Mouse (Mus musculus) heart, postnatal 0 days (tissue): Measurements from ENCODE around the gene Slc2a4. TPM values are rescaled to one million over a fixed set of nuclear protein-coding genes. Genes with fewer than 3 reads are reported as not detected.

Experiments
- ATAC-seq: fragments of 200-750 bp; cut with Nextera tagmentation; 2 replicates; pipeline ENCODE4 v1.8.0; 2017; ENCODE audit warnings: low read depth, moderate number of reproducible peaks, moderate library complexity; ENCODE audit not compliant: insufficient read depth
- DNase-seq: peaks from one replicate; pipeline ENCODE4 v3.0.0-alpha.2; 2016; ENCODE audit warnings: low spot score
- H3K27ac ChIP-seq: fragments of 300-500 bp; sonication (generic); 2 replicates; pipeline ENCODE4 v1.5.1; 2014; ENCODE audit warnings: low read depth, mild to moderate bottlenecking
- H3K27me3 ChIP-seq: fragments of 300-500 bp; sonication (generic); 2 replicates; pipeline ENCODE4 v1.6.1; 2014; ENCODE audit warnings: low read length, mixed read lengths; ENCODE audit not compliant: control insufficient read depth, insufficient read depth
- H3K36me3 ChIP-seq: fragments of 300-500 bp; sonication (generic); replicated peaks from 2 replicates; pipeline ENCODE4 v1.6.1; 2014; ENCODE audit warnings: low read length, mixed read lengths; ENCODE audit not compliant: control insufficient read depth, insufficient read depth
- H3K4me1 ChIP-seq: fragments of 300-500 bp; sonication (generic); 2 replicates; pipeline ENCODE4 v1.6.1; 2014; ENCODE audit warnings: antibody characterized with exemption; ENCODE audit not compliant: control insufficient read depth, insufficient read depth
- H3K4me2 ChIP-seq: fragments of 300-500 bp; sonication (generic); 2 replicates; pipeline ENCODE4 v1.6.1; 2014; ENCODE audit warnings: low read depth, mild to moderate bottlenecking, low read length, moderate library complexity
- H3K4me3 ChIP-seq: fragments of 300-500 bp; sonication (generic); 2 replicates; pipeline ENCODE4 v1.5.1; 2014; ENCODE audit warnings: low read depth, low read length
- H3K9ac ChIP-seq: fragments of 300-500 bp; sonication (generic); replicated peaks from 2 replicates; pipeline ENCODE4 v1.6.1; 2014; ENCODE audit warnings: low read depth, low read length, mixed read lengths
- H3K9me3 ChIP-seq: fragments of 300-500 bp; sonication (generic); replicated peaks from 2 replicates; pipeline ENCODE4 v1.6.1; 2016; ENCODE audit warnings: low read length; ENCODE audit not compliant: control insufficient read depth
- CTCF ChIP-seq: IDR thresholded peaks from 2 replicates; pipeline ENCODE4 v1.5.1; 2016; ENCODE audit warnings: antibody characterized with exemption, control low read depth, low read depth
- EP300 ChIP-seq: IDR thresholded peaks from 2 replicates; pipeline ENCODE4 v1.6.1; 2016; ENCODE audit warnings: antibody characterized with exemption, low read depth
- WGBS: fragments of 180-500 bp; shearing (Covaris S2); extraction: QIAGEN DNeasy Blood & Tissue Kit; methylation state at CpG from one replicate; pipeline ENCODE4 v1.1.7; 2014; 5-methylcytosine and 5-hydroxymethylcytosine counted together
- polyA plus RNA-seq: library from polyadenylated mRNA; unstranded; fragments of >200 nt; fragmentation: Nextera tagmentation; extraction: Ambion mirVana; gene quantifications from 2 replicates; pipeline ENCODE4 v1.2.1, GENCODE M21; 2015
- total RNA-seq: library from RNA; depleted of rRNA; stranded (reverse); fragments of >200 nt; gene quantifications from 2 replicates; pipeline ENCODE4 v1.2.3, GENCODE M21; 2014; ENCODE audit warnings: low replicate concordance

Gene Slc2a4
- total and polyA plus RNA-seq, 2 experiments from 2014 or later = 89.2 to 267 TPM

- Histone ChIP-seq H3K9ac (peak overlapping the region; percentile 30), H3K27ac (peak overlapping the region; percentile 98), H3K36me3 (peaks cover 19% of the 10 kb centered on the region), H3K4me3 (peak overlapping the region; percentile 59), H3K9me3 (no peaks in the 10 kb centered on the region), H3K27me3 (no peaks in the 10 kb centered on the region), H3K4me2 (peak overlapping the region; percentile 58), H3K4me1 (peaks cover 9% of the 10 kb centered on the region)
- TF ChIP-seq EP300 (peak; percentile 28; the same call in 1 of the 2 replicates), CTCF (no peak)
- no peak for DNase-seq
- 2% methylated on average over 12 of the region's 12 CpGs for WGBS
- ATAC-seq = no peak
These were observed 25.8 kb downstream of the Slc2a4 start for GRCm38 (mm10) chr11:69922012-69922756.

GRCm38 (mm10) chr11:69921114-69922011 lies 26.6 kb downstream of the Slc2a4 start, which contains the start of gene Eif5a:
Eif5a (minus strand) TSS chr11:69921958.
- H3K36me3 ChIP-seq = peaks cover 28% of the 10 kb centered on the region
- TF ChIP-seq CTCF = peak; percentile 53
- TF ChIP-seq EP300 = 0 out of 2 replicates have a peak, but pooled peaks have one; percentile 61
- H3K4me3 ChIP-seq = peak within 1 kb of the TSS; percentile 87
- DNase-seq (peak; percentile 100), ATAC-seq (peak; percentile 94)
- WGBS = under 1% methylated on average over 78 of the region's 78 CpGs
- H3K27ac ChIP-seq = peak within 1 kb of the TSS; percentile 99
- H3K4me2 ChIP-seq = peak within 1 kb of the TSS; percentile 99
- H3K4me1 ChIP-seq = peaks cover 9% of the 10 kb centered on the region
- H3K9ac ChIP-seq = peak within 1 kb of the TSS; percentile 93
- H3K9me3 ChIP-seq = no peaks in the 10 kb centered on the region
- H3K27me3 ChIP-seq = no peaks in the 10 kb centered on the region

GRCm38 (mm10) chr11:69920266-69921031 lies 27.5 kb downstream of the Slc2a4 start:
- Histone ChIP-seq H3K27ac (peak overlapping the region; percentile 99), H3K9ac (peak overlapping the region; percentile 93), H3K4me2 (peak overlapping the region; percentile 99), H3K27me3 (no peaks in the 10 kb centered on the region), H3K36me3 (peaks cover 36% of the 10 kb centered on the region), H3K4me1 (peaks cover 9% of the 10 kb centered on the region), H3K9me3 (no peaks in the 10 kb centered on the region), H3K4me3 (peak overlapping the region; percentile 87)
- no peak for TF ChIP-seq EP300
- no peak for TF ChIP-seq CTCF
- under 1% methylated on average over 39 of the region's 65 CpGs for WGBS
- ATAC-seq (peak; percentile 10), DNase-seq (peak; percentile 47)

GRCm38 (mm10) chr11:69919661-69920265 lies 28.2 kb downstream of the Slc2a4 start:
- Histone ChIP-seq H3K4me3 (peak overlapping the region; percentile 87), H3K4me2 (peak overlapping the region; percentile 99), H3K27ac (peak overlapping the region; percentile 99), H3K9ac (peak overlapping the region; percentile 93), H3K9me3 (no peaks in the 10 kb centered on the region), H3K27me3 (no peaks in the 10 kb centered on the region), H3K36me3 (peaks cover 43% of the 10 kb centered on the region), H3K4me1 (peaks cover 15% of the 10 kb centered on the region)
- no peak for TF ChIP-seq CTCF
- TF ChIP-seq EP300 = peak; percentile 24; the same call in 1 of the 2 replicates
- ATAC-seq (peak; percentile 39), DNase-seq (peak; percentile 92)
- WGBS = under 1% methylated on average over 17 of the region's 17 CpGs
